Mouse (Mus musculus) heart, postnatal 0 days (tissue): ENCODE data around the gene H2-Ob. TPM values are rescaled to one million over a fixed set of nuclear protein-coding genes. Genes with fewer than 3 reads are reported as not detected.

ENCODE experiments used
- ATAC-seq: fragments of 200-750 bp; cut with Nextera tagmentation; 2 replicates; pipeline ENCODE4 v1.8.0; 2017; ENCODE audit warnings: low read depth, moderate number of reproducible peaks, moderate library complexity; ENCODE audit not compliant: insufficient read depth
- DNase-seq: peaks from one replicate; pipeline ENCODE4 v3.0.0-alpha.2; 2016; ENCODE audit warnings: low spot score
- H3K27ac ChIP-seq: fragments of 300-500 bp; sonication (generic); 2 replicates; pipeline ENCODE4 v1.5.1; 2014; ENCODE audit warnings: low read depth, mild to moderate bottlenecking
- H3K27me3 ChIP-seq: fragments of 300-500 bp; sonication (generic); 2 replicates; pipeline ENCODE4 v1.6.1; 2014; ENCODE audit warnings: low read length, mixed read lengths; ENCODE audit not compliant: control insufficient read depth, insufficient read depth
- H3K36me3 ChIP-seq: fragments of 300-500 bp; sonication (generic); replicated peaks from 2 replicates; pipeline ENCODE4 v1.6.1; 2014; ENCODE audit warnings: low read length, mixed read lengths; ENCODE audit not compliant: control insufficient read depth, insufficient read depth
- H3K4me1 ChIP-seq: fragments of 300-500 bp; sonication (generic); 2 replicates; pipeline ENCODE4 v1.6.1; 2014; ENCODE audit warnings: antibody characterized with exemption; ENCODE audit not compliant: control insufficient read depth, insufficient read depth
- H3K4me2 ChIP-seq: fragments of 300-500 bp; sonication (generic); 2 replicates; pipeline ENCODE4 v1.6.1; 2014; ENCODE audit warnings: low read depth, mild to moderate bottlenecking, low read length, moderate library complexity
- H3K4me3 ChIP-seq: fragments of 300-500 bp; sonication (generic); 2 replicates; pipeline ENCODE4 v1.5.1; 2014; ENCODE audit warnings: low read depth, low read length
- H3K9ac ChIP-seq: fragments of 300-500 bp; sonication (generic); replicated peaks from 2 replicates; pipeline ENCODE4 v1.6.1; 2014; ENCODE audit warnings: low read depth, low read length, mixed read lengths
- H3K9me3 ChIP-seq: fragments of 300-500 bp; sonication (generic); replicated peaks from 2 replicates; pipeline ENCODE4 v1.6.1; 2016; ENCODE audit warnings: low read length; ENCODE audit not compliant: control insufficient read depth
- CTCF ChIP-seq: IDR thresholded peaks from 2 replicates; pipeline ENCODE4 v1.5.1; 2016; ENCODE audit warnings: antibody characterized with exemption, control low read depth, low read depth
- EP300 ChIP-seq: IDR thresholded peaks from 2 replicates; pipeline ENCODE4 v1.6.1; 2016; ENCODE audit warnings: antibody characterized with exemption, low read depth
- WGBS: fragments of 180-500 bp; shearing (Covaris S2); extraction: QIAGEN DNeasy Blood & Tissue Kit; methylation state at CpG from one replicate; pipeline ENCODE4 v1.1.7; 2014; 5-methylcytosine and 5-hydroxymethylcytosine counted together
- polyA plus RNA-seq: library from polyadenylated mRNA; unstranded; fragments of >200 nt; fragmentation: Nextera tagmentation; extraction: Ambion mirVana; gene quantifications from 2 replicates; pipeline ENCODE4 v1.2.1, GENCODE M21; 2015
- total RNA-seq: library from RNA; depleted of rRNA; stranded (reverse); fragments of >200 nt; gene quantifications from 2 replicates; pipeline ENCODE4 v1.2.3, GENCODE M21; 2014; ENCODE audit warnings: low replicate concordance; rRNA removed

Gene H2-Ob
- total and polyA plus RNA-seq, 2 experiments from 2014 or later, result 0.08 TPM; not detected in 1

DNA sequence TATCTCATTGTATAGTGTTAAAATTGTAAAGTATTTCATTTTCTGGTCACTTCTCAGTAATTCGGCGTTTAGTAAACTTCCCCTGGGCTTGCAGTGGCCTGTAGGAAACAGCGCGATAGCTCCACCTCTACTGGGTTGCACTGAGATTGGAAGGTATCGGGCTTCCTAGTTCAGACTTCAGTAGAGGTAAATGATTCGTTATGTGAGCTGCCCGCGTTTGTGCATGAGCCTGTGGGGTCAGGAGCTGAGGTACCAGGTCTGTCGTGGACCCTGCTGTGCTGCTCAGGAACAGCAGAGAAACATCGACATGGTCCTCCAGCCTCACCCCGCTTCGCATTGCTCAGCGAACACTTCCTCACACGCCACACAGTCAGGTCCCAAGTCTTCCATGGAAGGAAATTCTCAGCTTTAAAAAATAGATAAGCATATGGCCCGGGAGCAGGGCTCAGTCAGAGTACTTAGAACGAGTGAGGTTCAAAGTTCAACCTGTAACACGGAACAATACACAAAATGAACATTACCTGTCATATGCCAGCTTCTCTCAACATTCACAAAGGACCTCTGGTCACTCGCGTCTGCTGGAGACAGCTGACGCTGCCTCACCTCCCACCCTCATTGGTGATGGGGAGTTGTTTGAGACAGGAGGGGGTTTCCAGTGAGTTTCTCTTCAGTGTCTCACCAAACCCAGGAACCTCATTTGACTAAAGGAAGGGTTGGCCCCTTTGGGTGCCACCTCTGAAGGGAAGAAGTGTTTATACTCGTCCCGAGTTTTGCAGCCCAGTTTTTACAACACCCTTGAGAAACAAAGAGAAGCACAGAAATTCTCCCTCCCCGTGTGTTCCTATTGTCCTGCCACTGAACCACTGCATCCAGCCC is 62.2 kb downstream of the H2-Ob start:
- Histone ChIP-seq H3K4me3 (no peak overlapping the region), H3K27me3 (peaks cover 9% of the 10 kb centered on the region; the same call in 1 of the 2 replicates), H3K27ac (no peak overlapping the region), H3K4me1 (no peaks in the 10 kb centered on the region), H3K36me3 (no peaks in the 10 kb centered on the region), H3K4me2 (no peak overlapping the region), H3K9me3 (no peaks in the 10 kb centered on the region), H3K9ac (no peak overlapping the region)
- TF ChIP-seq EP300, result no peak
- TF ChIP-seq CTCF, result no peak
- ATAC-seq (no peak), DNase-seq (no peak)
- 71% methylated on average over 23 of the region's 23 CpGs for WGBS

- no peak for DNase-seq
- Histone ChIP-seq H3K4me3 (no peak overlapping the region), H3K27ac (no peak overlapping the region), H3K36me3 (no peaks in the 10 kb centered on the region), H3K9me3 (no peaks in the 10 kb centered on the region), H3K27me3 (peaks cover 9% of the 10 kb centered on the region; the same call in 1 of the 2 replicates), H3K4me1 (no peaks in the 10 kb centered on the region), H3K4me2 (no peak overlapping the region), H3K9ac (no peak overlapping the region)
- TF ChIP-seq CTCF (no peak), EP300 (no peak)
- WGBS, result 88% methylated on average over 4 of the region's 4 CpGs
- no peak for ATAC-seq
Observed at GRCm38 (mm10) chr17:34301670-34302190, 63.0 kb downstream of the H2-Ob start.

- Histone ChIP-seq H3K9ac (no peak overlapping the region), H3K27ac (no peak overlapping the region), H3K9me3 (no peaks in the 10 kb centered on the region), H3K4me1 (no peaks in the 10 kb centered on the region), H3K27me3 (no peaks in the 10 kb centered on the region), H3K4me2 (no peak overlapping the region), H3K4me3 (no peak overlapping the region), H3K36me3 (no peaks in the 10 kb centered on the region)
- TF ChIP-seq CTCF (no peak), EP300 (no peak)
- ATAC-seq (no peak), DNase-seq (no peak)
- 80% methylated on average over 2 of the region's 2 CpGs for WGBS
Observed at GRCm38 (mm10) chr17:34303789-34304188, 65.1 kb downstream of the H2-Ob start.

Other genes starting within 250 kb of the H2-Ob start
- gene H2-K1, start 238.6 kb upstream of the H2-Ob start, total RNA-seq, result 61.0 and 84.5 TPM in 2 replicates
- gene H2-K1, start 238.6 kb upstream of the H2-Ob start, polyA plus RNA-seq, result 42.9 and 48.4 TPM in 2 replicates
- 22.5 and 48.5 TPM in 2 replicates for gene Ring1, start 214.2 kb upstream of the H2-Ob start, total RNA-seq
- gene Ring1, start 214.2 kb upstream of the H2-Ob start, polyA plus RNA-seq, result 10.3 and 11.9 TPM in 2 replicates
- 80.6 and 101 TPM in 2 replicates for gene H2-Ke6, start 210.8 kb upstream of the H2-Ob start, total RNA-seq
- gene H2-Ke6, start 210.8 kb upstream of the H2-Ob start, polyA plus RNA-seq, result 58.5 and 64.6 TPM in 2 replicates
- gene Slc39a7, start 207.2 kb upstream of the H2-Ob start, total RNA-seq, result 88.7 and 97.2 TPM in 2 replicates
- gene Slc39a7, start 207.2 kb upstream of the H2-Ob start, polyA plus RNA-seq, result 79.7 and 85.4 TPM in 2 replicates
- 29.4 and 36.6 TPM in 2 replicates for gene Rxrb, start 207.1 kb upstream of the H2-Ob start, total RNA-seq
- 28.4 and 31.2 TPM in 2 replicates for gene Rxrb, start 207.1 kb upstream of the H2-Ob start, polyA plus RNA-seq
- gene Col11a2, start 199.5 kb upstream of the H2-Ob start, total RNA-seq, result 1.4 and 1.9 TPM in 2 replicates
- 0.25 and 0.29 TPM in 2 replicates for gene Col11a2, start 199.5 kb upstream of the H2-Ob start, polyA plus RNA-seq
- gene H2-Oa, start 146.6 kb upstream of the H2-Ob start, total RNA-seq, result not detected in 2 replicates
- gene H2-Oa, start 146.6 kb upstream of the H2-Ob start, polyA plus RNA-seq, result not detected in 2 replicates
- gene H2-DMa, start 119.4 kb upstream of the H2-Ob start, total RNA-seq, result 2.6 and 7.2 TPM in 2 replicates
- gene H2-DMa, start 119.4 kb upstream of the H2-Ob start, polyA plus RNA-seq, result 4.2 and 4.6 TPM in 2 replicates
- gene Brd2, start 116.3 kb upstream of the H2-Ob start, total RNA-seq, result 83.2 and 87.5 TPM in 2 replicates
- gene Brd2, start 116.3 kb upstream of the H2-Ob start, polyA plus RNA-seq, result 33.4 and 38.4 TPM in 2 replicates
- 1.5 TPM in 1 of 2 replicates, not detected in the other for gene H2-DMb2, start 95.6 kb upstream of the H2-Ob start, total RNA-seq
- gene H2-DMb2, start 95.6 kb upstream of the H2-Ob start, polyA plus RNA-seq, result 0.33 and 0.38 TPM in 2 replicates
- gene H2-DMb1, start 85.8 kb upstream of the H2-Ob start, total RNA-seq, result 0.19 TPM in 1 of 2 replicates, not detected in the other
- 0.65 and 0.90 TPM in 2 replicates for gene H2-DMb1, start 85.8 kb upstream of the H2-Ob start, polyA plus RNA-seq
- gene Tap1, start 51.4 kb upstream of the H2-Ob start, total RNA-seq, result 8.8 and 10.7 TPM in 2 replicates
- 2.7 and 3.7 TPM in 2 replicates for gene Tap1, start 51.4 kb upstream of the H2-Ob start, polyA plus RNA-seq
- 2.9 and 6.3 TPM in 2 replicates for gene Psmb9, start 51.1 kb upstream of the H2-Ob start, total RNA-seq
- gene Psmb9, start 51.1 kb upstream of the H2-Ob start, polyA plus RNA-seq, result 2.5 and 3.6 TPM in 2 replicates
- 9.7 and 11.0 TPM in 2 replicates for gene Psmb8, start 41.2 kb upstream of the H2-Ob start, total RNA-seq
- 9.4 and 9.9 TPM in 2 replicates for gene Psmb8, start 41.2 kb upstream of the H2-Ob start, polyA plus RNA-seq
- 3.3 and 14.5 TPM in 2 replicates for gene Tap2, start 35.4 kb upstream of the H2-Ob start, total RNA-seq
- gene Tap2, start 35.4 kb upstream of the H2-Ob start, polyA plus RNA-seq, result 7.0 and 7.5 TPM in 2 replicates
- 0.69 and 4.1 TPM in 2 replicates for gene H2-Ab1, start 18.8 kb downstream of the H2-Ob start, total RNA-seq
- 2.0 and 3.6 TPM in 2 replicates for gene H2-Ab1, start 18.8 kb downstream of the H2-Ob start, polyA plus RNA-seq
- gene H2-Aa, start 48.9 kb downstream of the H2-Ob start, total RNA-seq, result 5.8 TPM in 1 of 2 replicates, not detected in the other
- 1.7 and 2.5 TPM in 2 replicates for gene H2-Aa, start 48.9 kb downstream of the H2-Ob start, polyA plus RNA-seq
- gene H2-Eb1, start 67.0 kb downstream of the H2-Ob start, total RNA-seq, result 1.2 TPM in 1 of 2 replicates, not detected in the other
- 4.1 and 4.4 TPM in 2 replicates for gene H2-Eb1, start 67.0 kb downstream of the H2-Ob start, polyA plus RNA-seq
- not detected in 2 replicates for gene H2-Eb2, start 86.8 kb downstream of the H2-Ob start, total RNA-seq
- not detected in 2 replicates for gene H2-Eb2, start 86.8 kb downstream of the H2-Ob start, polyA plus RNA-seq
- not detected in 2 replicates for gene Btnl2, start 115.9 kb downstream of the H2-Ob start, total RNA-seq
- gene Btnl2, start 115.9 kb downstream of the H2-Ob start, polyA plus RNA-seq, result not detected in 2 replicates
- gene Btnl1, start 138.2 kb downstream of the H2-Ob start, total RNA-seq, result not detected in 2 replicates
- gene Btnl1, start 138.2 kb downstream of the H2-Ob start, polyA plus RNA-seq, result not detected in 2 replicates
- gene BC051142, start 159.9 kb downstream of the H2-Ob start, total RNA-seq, result not detected in 2 replicates
- 0.41 and 0.62 TPM in 2 replicates for gene BC051142, start 159.9 kb downstream of the H2-Ob start, polyA plus RNA-seq
- gene Btnl4, start 238.4 kb downstream of the H2-Ob start, total RNA-seq, result not detected in 2 replicates
- not detected in 2 replicates for gene Btnl4, start 238.4 kb downstream of the H2-Ob start, polyA plus RNA-seq